Mouse (Mus musculus) cortical plate, adult 2 months (tissue): ENCODE results near the gene Zdhhc14.

Experiments
- CTCF ChIP-seq: fragments of 200-500 bp; IDR thresholded peaks from 2 replicates; pipeline ENCODE4 v1.5.1; 2011; ENCODE audit warnings: mild to moderate bottlenecking, control low read depth, low read length; ENCODE audit not compliant: insufficient read depth; ENCODE audit errors: extremely low read depth
- POLR2A ChIP-seq: fragments of 200-500 bp; IDR thresholded peaks from 2 replicates; pipeline ENCODE4 v1.6.1; 2011; ENCODE audit warnings: mild to moderate bottlenecking, low read length, control low read depth; ENCODE audit not compliant: insufficient read depth; ENCODE audit errors: extremely low read depth

DNA sequence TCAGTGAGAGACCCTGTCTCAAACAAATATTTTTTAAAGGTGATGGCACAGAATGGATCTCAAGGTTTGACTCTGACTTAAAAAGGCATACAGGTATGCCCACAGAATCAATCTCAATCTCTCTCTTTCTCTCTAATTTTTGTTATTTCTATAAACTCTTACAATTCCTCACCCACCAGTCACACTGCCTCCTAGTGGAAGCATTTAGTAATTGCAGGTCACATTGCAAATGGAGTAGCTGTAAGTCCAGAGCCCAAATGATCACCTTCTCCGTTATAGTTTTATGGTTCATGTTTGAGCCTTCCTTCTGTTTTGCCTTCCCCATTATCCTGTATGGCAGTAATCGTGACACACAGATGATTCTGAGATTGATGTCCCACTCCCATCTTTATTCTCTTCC lies 230.4 kb downstream of the Zdhhc14 start:
- TF ChIP-seq POLR2A (no peak), CTCF (no peak)
